Mouse (Mus musculus): ENCODE measurements around the gene Ppfia4. TPM values are rescaled to one million over a fixed set of nuclear protein-coding genes. Genes with fewer than 3 reads are reported as not detected.

Ppfia4 gene
- total RNA-seq, 2 experiments from 2014 or later = 78.0 to 78.3 TPM

DNA sequence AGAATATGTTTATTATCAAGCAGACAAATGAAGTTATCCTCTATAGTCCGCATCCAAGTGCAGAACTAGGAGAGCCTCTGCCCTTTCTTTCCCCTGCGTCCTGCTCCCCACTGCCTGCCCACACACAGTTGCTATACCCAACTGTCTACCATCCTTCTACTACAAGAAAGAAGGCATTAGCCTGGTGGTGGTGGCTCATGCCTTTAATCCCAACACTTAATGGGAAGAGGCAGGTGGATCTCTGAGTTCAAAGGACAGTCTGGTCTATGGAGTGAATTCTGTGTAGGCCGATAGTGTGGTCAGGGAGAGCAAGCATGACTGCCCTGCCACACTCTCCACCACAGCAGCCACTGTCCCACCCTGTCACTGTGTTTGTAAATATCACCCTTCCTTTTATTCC, 22.0 kb downstream of the Ppfia4 start:
- no peak for DNase-seq (ENCODE audit: extremely low spot score in 1 of 2, low spot score in 2 of 2)
- intact Hi-C loops (cut with DNase I) = no loop called here

DNA sequence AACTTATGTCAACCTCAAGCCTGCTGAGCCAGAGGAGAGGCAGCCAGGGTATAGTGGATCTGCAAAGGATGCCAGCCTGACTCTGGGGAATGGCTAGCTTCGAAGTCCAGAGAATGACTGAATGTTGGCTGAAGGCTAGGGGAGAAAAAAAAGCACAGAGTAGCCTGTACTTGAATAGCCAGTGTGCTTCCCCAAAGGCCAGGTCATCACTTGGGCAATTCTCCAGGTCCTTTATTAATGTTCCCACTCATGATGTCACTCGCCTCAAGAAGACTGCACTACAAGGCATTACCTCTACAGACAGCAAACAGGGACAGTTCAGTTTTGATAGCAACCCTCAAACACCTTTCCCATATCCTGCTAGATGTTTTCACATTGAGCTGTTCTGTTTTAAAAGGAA, 22.4 kb downstream of the Ppfia4 start:
- intact Hi-C loops (cut with DNase I) = no loop called here

DNA sequence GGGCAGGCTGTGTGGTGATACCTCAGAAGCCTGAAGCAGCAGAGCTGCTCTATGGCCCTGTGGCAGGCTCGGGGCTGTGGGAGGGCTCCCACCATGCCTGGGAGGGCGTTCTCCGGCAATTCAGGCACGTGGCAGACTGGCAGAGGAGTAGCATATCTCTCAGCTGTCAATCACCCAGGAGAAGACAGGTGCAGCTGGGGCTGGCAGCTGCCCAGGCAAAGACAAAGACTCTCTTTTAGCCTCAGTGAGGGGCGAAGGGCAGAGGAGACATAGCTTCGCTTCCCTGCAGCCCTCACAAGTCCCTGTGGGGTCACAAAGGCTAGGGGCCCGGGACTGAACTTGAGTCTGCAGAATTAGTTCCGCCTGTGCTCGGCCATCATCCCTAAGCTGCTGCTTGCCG, 25.3 kb downstream of the Ppfia4 start:
- no peak for DNase-seq (ENCODE audit: extremely low spot score in 1 of 2, low spot score in 2 of 2)
- intact Hi-C loops (cut with DNase I) = no loop called here

More for the DNA sequence above, 22.4 kb downstream of the Ppfia4 start:
- DNase-seq (ENCODE audit: extremely low spot score in 1 of 2, low spot score in 2 of 2) = no peak

DNA sequence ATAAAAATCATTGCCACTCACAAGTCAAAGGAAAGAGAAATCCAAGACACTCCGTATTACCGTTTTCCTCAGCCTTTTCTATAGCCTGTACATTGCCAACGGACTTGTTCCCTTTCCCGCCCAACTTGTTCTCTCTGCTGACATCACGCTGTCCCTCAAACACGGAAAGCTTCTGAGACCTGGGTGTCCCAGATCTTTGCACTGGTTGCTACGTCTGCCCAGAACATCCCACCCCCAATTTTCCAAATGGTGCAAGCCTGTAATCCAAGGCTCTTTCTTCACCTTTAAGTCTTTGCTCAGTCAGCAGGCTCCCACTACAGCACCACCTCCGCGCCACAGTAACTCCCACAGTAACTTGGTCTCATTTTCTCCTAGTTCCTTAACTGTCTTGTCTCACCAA, 27.8 kb downstream of the Ppfia4 start:
- intact Hi-C loops (cut with DNase I) = no loop called here
- DNase-seq (ENCODE audit: extremely low spot score in 1 of 2, low spot score in 2 of 2) = no peak

DNA sequence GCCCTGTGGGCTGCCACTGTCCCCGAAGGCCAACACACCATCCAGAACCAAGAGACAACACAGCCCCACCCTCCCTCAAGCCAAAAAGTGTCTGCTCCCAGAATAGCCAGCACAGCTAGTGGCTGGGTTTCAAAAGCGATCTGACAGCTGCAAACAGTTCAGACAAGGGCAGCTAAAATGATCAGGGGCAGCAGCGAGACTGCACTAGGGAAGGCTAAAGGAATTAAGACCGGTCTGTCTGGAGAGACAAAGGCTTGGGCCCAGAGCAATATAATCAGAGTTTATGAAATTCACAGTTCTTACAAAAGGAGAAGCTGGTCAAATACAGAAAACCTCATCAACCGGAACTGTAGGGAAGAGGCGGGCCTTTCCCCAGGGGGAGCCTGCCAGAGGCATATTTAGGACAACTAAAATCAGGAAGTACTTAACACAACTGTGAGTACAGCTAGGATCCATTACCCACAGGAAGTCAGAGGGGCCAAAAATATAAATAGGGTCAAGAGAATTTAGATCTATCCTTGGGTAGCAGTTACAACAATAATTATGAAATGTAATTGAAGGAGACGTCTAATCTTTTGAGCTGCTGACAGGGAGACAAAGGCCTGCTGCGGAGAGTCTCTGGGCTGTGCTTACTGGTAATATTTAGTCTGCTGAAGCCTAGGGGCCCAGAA, 30.0 kb downstream of the Ppfia4 start:
- peak in 1 of 2 experiments; percentile 49 for DNase-seq (ENCODE audit: extremely low spot score in 1 of 2, low spot score in 2 of 2)
- intact Hi-C loops (cut with DNase I) = no loop called here

DNA sequence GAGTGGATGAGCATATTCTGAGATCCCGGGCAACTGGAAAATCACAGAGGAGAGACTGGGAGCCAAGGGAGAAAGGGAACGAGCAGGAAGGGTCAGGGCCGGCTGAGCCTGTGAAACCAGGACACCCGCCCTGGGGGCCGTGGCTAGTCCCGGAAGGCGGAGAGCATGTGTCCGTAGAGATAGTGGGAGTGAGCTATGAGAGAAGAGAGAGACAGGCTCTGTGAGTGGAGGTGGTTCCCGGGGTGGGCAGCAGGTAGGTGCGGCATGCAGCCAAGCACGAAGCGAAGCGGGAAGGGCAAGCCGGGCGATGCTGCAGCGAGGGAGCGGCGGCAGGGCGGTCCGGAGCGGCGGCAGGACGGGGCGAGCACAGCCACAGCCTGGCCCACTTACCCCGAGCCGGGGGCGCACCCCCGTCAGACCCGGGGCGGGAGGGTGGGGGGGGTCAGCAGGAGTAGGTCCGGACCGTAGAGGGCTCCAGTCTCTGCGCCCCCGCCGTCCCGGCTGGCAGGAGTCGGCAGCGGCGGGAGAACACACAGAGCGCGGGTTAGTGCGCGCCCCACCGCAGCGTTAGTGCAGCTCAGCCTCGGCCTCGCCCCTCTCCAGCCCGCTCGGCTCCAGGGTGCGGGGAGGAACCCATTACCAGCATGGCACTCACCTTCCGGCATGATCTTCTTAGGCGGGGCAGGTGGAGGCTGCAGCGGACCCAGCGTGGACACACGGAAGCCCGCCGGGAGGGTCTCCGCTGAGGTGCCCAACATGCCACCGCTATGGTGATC, 33.9 kb downstream of the Ppfia4 start:
- DNase-seq (ENCODE audit: extremely low spot score in 1 of 2, low spot score in 2 of 2) = peak in 1 of 2 experiments; percentile 44
- intact Hi-C loops (cut with DNase I) = no loop called here

DNA sequence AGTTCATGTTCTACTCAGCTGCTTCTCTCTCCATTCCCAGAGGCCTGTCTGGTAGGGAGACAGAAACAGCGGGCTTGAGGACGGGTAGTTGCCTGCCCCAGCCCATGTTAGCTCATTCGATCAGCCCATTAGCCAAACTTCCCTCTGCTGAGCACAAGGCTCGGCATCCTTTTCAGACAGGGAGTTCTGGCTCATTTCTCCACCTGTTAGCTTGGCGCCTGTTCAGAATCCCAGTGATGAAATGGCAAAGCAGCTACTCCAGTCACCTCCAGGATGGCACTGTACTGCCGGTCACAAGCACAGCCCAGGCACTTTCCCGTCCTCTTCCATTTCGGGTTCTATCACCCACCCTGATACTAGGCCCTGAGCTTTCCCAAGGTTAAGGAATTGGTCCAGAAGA, 35.5 kb downstream of the Ppfia4 start:
- DNase-seq (ENCODE audit: extremely low spot score in 1 of 2, low spot score in 2 of 2) = no peak
- intact Hi-C loops (cut with DNase I) = no loop called here

DNA sequence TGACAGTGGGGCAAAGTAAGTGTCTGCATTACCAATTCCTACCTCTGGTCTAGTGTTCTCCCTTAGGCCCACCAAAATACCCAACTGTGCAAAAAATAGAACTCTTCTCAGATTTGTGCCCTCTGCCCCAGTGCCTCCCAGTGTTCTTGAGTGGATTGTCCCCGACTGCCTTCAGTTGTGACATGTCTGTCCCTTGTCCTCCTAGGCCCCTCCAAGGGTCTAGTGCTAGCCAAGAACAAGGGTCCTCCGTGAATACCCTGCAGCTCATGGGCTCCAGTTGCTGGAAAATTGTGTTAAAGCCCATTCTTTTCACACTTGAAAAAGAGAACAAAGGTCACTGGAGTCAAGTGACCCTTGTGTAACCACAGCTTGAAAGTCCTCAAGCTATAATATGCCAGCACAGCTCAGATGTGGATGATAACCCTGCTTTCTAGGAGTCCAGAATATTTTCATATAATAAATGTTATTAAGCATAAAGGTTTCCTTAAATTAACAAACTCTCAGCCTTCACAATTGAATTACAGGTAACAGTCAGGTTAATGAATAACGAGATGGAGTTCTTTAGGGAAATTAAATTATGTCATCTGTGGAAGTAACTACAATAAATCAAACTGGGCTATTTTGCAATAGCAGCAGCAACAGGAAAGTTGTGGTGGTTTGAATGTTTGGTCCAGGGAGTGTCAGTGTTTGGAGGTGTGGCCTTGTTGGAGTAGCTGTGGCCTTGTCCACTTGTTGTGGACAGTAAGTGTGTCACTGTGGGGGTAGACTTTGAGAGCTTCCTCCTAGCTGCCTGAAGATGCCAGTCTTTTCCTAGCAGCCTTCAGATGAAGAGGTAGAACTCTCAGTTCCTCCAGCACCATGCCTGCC, 38.8 kb downstream of the Ppfia4 start:
- DNase-seq (ENCODE audit: extremely low spot score in 1 of 2, low spot score in 2 of 2) = no peak
- intact Hi-C loops (cut with DNase I) = no loop called here

DNA sequence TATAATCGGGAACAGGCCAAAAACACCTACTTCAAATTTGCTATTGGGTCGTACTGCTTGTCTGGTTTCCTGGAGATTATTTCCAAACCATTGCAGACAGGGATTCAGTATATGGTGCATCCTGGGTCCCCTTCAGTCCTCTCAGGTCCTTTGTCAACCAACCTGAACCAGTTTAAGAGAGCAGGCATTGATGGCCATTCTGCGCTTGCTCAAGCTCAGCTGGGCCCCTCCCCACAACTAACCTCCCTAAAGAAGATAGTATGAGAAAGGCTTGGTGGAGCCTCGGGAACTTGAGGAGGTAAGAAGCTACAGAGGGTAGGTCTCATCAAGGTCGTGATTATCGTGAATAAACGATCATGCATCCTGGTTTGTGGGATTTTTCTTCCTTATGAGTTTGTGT, 39.5 kb downstream of the Ppfia4 start:
- no peak for DNase-seq (ENCODE audit: extremely low spot score in 1 of 2, low spot score in 2 of 2)
- intact Hi-C loops (cut with DNase I) = no loop called here

DNA sequence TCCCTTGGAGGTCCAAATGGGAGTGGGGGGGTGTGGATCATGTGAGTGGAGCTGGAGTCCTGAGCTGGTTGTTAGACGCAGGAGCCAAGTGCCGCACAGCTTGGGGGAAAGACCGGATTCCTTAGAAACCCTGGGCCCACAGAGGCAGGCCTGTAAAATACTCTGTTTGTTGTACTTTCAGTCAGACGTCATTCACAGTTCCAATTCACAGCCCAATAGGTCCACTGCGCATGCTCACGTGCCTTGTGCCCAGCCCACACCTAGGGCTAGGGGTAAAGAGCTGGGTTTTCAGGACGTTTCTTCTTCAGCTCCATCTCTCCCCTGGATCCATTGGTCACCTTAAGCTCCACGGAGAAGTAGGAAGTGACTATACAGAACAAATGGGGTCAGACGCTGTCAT, 40.1 kb downstream of the Ppfia4 start:
- intact Hi-C loops (cut with DNase I) = no loop called here
- no peak for DNase-seq (ENCODE audit: extremely low spot score in 1 of 2, low spot score in 2 of 2)

DNA sequence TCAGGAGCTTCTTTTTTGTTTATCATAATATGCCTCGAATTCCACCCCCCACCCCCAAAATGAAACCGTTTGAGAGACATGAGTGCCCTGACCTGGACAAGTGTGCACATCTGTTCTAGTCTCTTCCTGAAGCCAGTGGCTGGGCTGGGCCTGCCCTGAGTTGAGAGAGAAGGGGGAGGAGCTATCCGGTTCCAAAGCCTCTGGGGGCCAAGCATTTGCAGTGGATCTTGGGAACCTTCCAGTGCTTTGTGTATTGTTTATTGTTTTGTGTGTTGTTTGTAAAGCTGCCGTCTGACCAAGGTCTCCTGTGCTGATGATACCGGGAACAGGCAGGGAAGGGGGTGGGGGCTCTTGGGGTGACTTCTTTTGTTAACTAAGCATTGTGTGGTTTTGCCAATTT, 40.7 kb downstream of the Ppfia4 start:
- intact Hi-C loops (cut with DNase I) = no loop called here
- DNase-seq (ENCODE audit: extremely low spot score in 1 of 2, low spot score in 2 of 2) = peak in 1 of 2 experiments; percentile 52

DNA sequence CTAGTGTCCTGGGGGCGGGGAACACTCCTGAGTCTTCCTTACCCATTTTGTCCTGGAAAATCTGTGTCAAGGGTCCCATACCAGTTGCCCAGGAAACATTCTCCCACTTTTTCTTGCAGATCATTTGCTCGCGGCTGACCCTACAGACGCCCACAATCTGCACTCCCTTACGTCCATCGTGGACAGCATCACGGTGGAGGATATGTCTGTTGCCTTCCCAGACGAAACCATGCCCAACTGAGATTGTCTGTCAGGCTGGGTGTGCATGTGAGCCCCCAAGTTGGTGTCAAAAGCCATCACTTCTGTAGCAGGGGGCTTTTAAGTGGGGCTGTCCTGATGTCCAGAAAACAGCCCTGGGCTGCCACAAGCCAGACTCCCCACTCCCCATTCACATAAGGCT, 41.2 kb downstream of the Ppfia4 start:
- DNase-seq (ENCODE audit: extremely low spot score in 1 of 2, low spot score in 2 of 2) = no peak
- intact Hi-C loops (cut with DNase I) = no loop called here

DNA sequence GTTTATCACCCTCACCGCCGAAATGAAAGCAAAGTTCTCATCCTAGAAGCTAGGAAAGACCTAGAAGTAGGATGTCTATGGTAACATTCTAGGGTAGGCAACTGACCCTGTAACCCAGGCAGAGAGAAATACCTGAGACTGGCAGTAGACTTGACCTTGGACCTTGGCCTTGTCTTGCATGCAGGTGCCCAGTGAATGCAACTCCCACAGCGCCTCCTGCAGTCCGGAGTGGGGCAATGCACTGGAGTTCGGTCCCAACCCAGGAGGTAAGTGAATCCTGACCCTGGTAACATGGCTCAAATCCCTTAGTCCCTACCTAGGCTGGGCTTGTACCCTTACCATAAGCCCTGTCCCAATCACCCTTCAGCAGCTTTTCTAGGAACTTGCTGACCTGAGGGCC, 41.8 kb downstream of the Ppfia4 start:
- DNase-seq (ENCODE audit: extremely low spot score in 1 of 2, low spot score in 2 of 2) = no peak
- intact Hi-C loops (cut with DNase I) = no loop called here

DNA sequence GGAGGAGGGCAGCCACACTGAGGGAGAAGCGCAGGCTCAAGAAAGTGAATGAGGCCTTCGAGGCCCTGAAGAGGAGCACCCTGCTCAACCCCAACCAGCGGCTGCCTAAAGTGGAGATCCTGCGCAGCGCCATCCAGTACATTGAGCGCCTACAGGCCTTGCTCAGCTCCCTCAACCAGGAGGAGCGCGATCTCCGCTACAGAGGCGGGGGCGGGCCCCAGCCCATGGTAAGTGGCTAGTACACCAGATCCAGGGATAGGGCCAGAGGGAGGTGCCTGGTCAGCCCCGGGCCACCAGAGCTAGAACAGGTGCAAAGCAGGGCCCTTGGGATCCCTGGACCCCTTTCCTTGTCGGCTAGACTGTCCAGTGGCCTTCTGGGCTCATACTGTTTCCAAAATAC, 42.4 kb downstream of the Ppfia4 start:
- intact Hi-C loops (cut with DNase I) = no loop called here
- no peak for DNase-seq (ENCODE audit: extremely low spot score in 1 of 2, low spot score in 2 of 2)

DNA sequence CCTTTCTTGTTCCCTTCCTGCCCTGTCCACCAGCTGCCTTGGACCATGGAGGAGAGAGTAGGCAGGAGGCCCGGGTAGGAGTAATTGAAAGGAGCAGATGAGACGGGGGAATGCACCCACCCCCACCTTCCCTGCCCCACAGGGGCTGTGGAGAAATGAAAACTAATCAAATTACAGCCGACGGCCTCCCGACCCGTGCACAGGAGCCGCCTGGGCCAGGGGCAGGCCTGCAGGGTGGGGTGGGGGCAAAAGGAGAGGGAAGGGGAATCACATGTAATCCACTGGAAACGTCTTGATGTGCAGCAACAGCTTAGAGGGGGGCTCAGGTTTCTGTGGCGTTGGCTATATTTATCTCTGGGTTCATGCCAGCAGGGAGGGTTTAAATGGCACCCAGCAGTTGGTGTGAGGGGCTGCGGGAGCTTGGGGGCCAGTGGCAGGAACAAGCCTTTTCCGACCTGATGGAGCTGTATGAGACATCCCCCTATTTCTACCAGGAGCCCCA, 43.1 kb downstream of the Ppfia4 start, which contains the start of gene Myog:
Gene Myog, plus strand, starts transcription at position 392 of the 502 bp plus-strand sequence.
- intact Hi-C loops (cut with DNase I) = no loop called here
- DNase-seq (ENCODE audit: extremely low spot score in 1 of 2, low spot score in 2 of 2) = no peak

DNA sequence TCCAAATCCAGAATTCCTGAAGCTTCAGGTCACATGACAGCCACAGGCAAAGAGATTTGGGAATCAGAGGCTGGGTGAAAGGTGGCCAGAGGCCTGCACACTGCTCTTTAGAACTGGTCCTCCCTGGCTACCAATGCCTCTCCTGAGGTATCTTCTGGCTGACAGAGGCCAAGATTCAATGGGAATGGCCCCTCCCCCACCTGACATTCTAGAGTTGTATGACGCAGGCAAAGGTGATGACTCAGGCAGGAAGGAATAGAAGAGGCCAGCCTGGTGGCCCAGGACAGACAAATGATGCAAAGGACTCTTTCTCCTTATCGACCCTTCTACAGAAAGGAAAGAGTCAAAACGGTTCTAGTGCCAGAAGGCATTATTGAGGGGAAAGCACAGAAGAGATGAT, 44.5 kb downstream of the Ppfia4 start:
- no peak for DNase-seq (ENCODE audit: extremely low spot score in 1 of 2, low spot score in 2 of 2)
- intact Hi-C loops (cut with DNase I) = no loop called here

DNA sequence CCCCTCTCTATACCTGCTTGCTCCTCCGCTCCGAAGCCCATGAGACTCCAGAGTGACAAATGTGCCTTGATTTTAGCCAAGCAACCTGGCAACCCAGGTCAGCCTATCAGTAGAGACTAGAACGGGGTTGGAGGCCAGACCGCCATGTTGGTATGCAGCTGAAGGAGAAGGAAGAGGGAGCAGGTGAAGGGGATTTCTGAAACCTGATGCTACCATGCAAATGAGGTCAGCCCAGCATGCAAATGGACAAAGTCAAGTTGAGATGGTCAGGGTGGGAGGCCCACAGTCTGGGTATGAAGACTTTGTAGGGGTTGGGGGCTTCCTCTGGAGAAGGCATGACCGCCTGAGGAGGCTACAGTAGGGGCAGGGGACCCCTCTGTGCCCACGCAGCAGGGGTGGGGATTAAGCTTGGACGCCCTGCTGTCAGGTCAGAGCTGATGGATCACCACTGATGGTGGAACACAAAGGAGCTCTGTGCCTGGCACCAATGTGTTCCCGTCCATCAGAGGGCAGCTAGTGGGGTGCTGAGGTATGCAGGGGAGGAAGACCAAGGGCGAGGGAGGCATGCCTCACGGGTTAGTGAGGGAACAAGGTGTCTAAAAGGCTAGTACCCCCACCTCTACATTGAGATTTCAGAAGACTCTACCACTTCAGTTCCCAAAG, 47.1 kb downstream of the Ppfia4 start:
- intact Hi-C loops (cut with DNase I) = no loop called here
- no peak for DNase-seq (ENCODE audit: extremely low spot score in 1 of 2, low spot score in 2 of 2)

DNA sequence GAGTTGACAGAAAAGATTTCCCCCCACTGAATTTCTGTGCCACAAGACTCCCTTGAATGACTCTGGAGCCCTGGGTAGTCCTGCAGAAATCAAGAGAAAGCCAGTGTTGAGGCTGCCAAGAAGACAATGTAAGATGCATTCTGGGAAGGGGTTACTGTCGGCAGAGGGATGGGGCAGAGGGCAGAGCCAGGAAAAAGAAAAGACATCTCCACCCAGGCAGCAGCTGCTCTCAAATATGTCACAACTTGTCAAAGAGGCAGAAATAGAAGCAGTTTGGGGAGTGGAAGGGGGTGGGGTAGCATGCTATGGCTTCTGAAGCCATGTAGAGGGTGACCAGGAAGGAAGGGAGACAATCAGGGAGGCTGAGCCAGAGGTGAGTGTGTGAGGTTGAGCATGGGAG, 49.6 kb downstream of the Ppfia4 start:
- no peak for DNase-seq (ENCODE audit: extremely low spot score in 1 of 2, low spot score in 2 of 2)

DNA sequence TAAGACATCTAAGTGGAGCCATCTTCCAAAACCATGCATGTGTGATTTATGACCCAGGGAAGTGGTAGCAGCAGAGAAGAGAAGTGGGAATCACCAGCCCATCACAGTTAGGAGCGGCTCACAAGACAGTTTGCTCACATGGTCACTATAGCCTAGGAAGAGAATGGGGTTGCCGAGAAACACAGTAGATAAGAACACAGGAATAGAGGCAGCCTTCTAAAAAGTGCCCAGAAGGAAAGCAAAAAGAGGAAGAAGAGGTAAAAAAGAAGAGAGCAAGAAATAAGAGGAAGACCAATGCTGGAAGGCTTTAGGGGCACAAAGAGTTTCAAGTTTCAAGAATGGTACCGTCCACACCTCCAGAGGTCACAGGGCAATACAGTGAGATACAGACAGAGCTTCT, 50.4 kb downstream of the Ppfia4 start:
- DNase-seq (ENCODE audit: extremely low spot score in 1 of 2, low spot score in 2 of 2) = no peak
- intact Hi-C loops (cut with DNase I) = no loop called here

More for the DNA sequence above, 49.6 kb downstream of the Ppfia4 start:
- intact Hi-C loops (cut with DNase I) = no loop called here
